Mouse (Mus musculus) olfactory bulb, adult 2 months (tissue): Measurements from ENCODE around the gene Plxdc2.

Experiments used
- CTCF ChIP-seq: fragments of 200-500 bp; IDR thresholded peaks from 2 replicates; pipeline ENCODE4 v1.5.1; 2012; ENCODE audit warnings: low read depth, mild to moderate bottlenecking, low read length, moderate library complexity; ENCODE audit not compliant: insufficient read depth
- POLR2A ChIP-seq: fragments of 200-500 bp; IDR thresholded peaks from 2 replicates; pipeline ENCODE4 v1.6.1; 2012; ENCODE audit warnings: mild to moderate bottlenecking, low read depth, low read length, moderate library complexity; ENCODE audit not compliant: insufficient read depth

DNA sequence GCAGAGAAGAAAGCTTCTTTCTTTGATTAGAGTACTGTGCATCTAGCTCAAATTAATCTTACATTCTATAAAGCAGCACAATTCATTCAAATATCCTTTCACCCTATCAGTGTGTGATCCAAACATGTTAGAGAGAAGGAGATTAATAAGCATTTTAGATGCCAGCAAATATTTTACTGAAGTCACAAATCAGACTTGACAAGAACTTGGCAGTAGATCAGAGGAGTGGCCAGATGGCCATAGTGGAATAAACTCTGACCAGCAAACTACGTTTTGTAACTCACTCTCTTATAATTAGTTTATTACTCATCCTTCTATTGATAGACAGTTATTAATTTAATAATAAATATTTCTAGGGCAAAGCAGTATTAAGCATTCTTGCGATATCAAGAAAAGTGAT lies 86.5 kb downstream of the Plxdc2 start:
- TF ChIP-seq CTCF (no peak), POLR2A (no peak)
